Mouse (Mus musculus) adrenal gland, adult 18-20 months (tissue): ENCODE measurements around the gene Rnaseh2b. TPM values are rescaled to one million over a fixed set of nuclear protein-coding genes. Genes with fewer than 3 reads are reported as not detected.

Experiments
- total RNA-seq, 2 experiments: library from RNA; stranded (reverse); gene quantifications; 1 replicate in 1 of 2; 2 replicates in 1 of 2; pipeline ENCODE4 v1.2.3; 2021

Rnaseh2b gene
- total RNA-seq, 2 experiments from 2014 or later = 9.3 to 15.4 TPM

Other genes with a start within 250 kb of the Rnaseh2b start
- not detected for gene Dleu7, start 458 bp downstream of the Rnaseh2b start, total RNA-seq
- 1 to 10 TPM in 1 of 2 experiments, under 1 TPM in 1; 0.54 to 1.6 TPM for gene Gucy1b2, start 163.7 kb downstream of the Rnaseh2b start, total RNA-seq